Mouse (Mus musculus): ENCODE measurements around the gene Edc3. TPM values are rescaled to one million over a fixed set of nuclear protein-coding genes. Genes with fewer than 3 reads are reported as not detected.

Gene Edc3
- polyA plus RNA-seq, 2 experiments = 6.9 to 10.3 TPM

DNA sequence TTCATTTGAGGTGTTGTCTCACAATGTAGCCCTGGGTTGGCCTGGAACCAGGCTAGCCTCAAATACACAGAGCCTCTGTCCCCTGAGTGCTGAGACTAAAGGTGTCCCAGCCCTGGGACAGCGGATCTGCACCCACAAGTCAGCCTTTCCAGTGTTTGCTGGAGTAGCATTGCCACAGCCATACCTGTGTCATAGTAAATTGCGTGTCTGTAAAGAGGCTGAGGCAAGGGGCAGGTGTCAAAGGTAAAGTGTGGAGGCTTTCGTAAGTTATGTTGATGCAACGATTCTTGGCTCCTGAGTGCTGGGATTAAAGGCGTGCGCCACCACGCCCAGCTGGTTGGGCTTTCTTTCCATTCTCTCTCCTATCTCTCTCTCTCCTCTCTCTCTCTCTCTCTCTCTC is 43.7 kb upstream of the Edc3 start:
- no peak overlapping the region for H3K9ac ChIP-seq (replicated peaks)
- no peak for TF ChIP-seq CTCF (IDR thresholded peaks at IDR 0.05; ENCODE audit: low read depth)
- no peak for TF ChIP-seq EP300 (IDR thresholded peaks at IDR 0.05; ENCODE audit: low read depth)
- H3K9me3 ChIP-seq (ENCODE audit: control insufficient read depth, low read length) = no peaks in the 10 kb centered on the region
- DNase-seq (ENCODE audit: low read depth in 3 of 3, low spot score in 3 of 3) (no peak), ATAC-seq (ENCODE audit: insufficient read depth) (no peak)
- no peak overlapping the region for H3K4me3 ChIP-seq (ENCODE audit: insufficient read depth in 1 of 2, low read depth in 2 of 2, low read length in 2 of 2)
- H3K4me1 ChIP-seq (replicated peaks; ENCODE audit: control insufficient read depth in 2 of 2, insufficient read depth in 2 of 2, low read length in 1 of 2) = peaks cover 10 to 21% of the 10 kb centered on the region in 2 experiments
- no peak overlapping the region for H3K27ac ChIP-seq
- H3K27me3 ChIP-seq (ENCODE audit: control insufficient read depth, insufficient read depth, low read length) = no peaks in the 10 kb centered on the region
- no peaks in the 10 kb centered on the region for H3K36me3 ChIP-seq (replicated peaks; ENCODE audit: control insufficient read depth, insufficient read depth, low read depth)
- WGBS (ENCODE audit: insufficient replicate concordance) = 61% methylated on average over 7 of the region's 7 CpGs
- no peak overlapping the region for H3K4me2 ChIP-seq (ENCODE audit: low read depth)

DNA sequence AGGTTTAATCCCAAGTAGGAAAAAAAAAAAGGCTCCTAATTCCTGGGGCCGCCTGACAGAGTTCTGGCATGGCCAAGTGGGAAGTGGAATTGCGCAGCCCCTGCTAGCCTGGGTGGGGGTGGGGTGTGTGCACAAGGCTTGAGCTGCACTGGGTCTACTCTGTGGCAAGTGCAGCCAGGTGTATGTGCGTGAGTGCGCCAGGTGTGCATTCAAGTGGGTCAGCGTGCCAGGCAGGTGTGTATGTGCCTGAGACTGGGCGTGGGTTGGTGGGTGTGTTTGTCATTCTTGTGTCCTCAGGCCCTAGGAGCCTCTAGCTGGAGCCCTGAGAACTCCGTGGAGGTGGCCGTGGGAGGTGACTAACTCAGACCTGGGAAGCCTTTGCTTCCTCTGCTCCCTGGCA is 41.8 kb upstream of the Edc3 start:
- Histone ChIP-seq H3K9me3 (ENCODE audit: control insufficient read depth, low read length) (no peaks in the 10 kb centered on the region), H3K4me1 (replicated peaks; ENCODE audit: control insufficient read depth in 2 of 2, insufficient read depth in 2 of 2, low read length in 1 of 2) (peaks cover 0 to 10% of the 10 kb centered on the region in 2 experiments; a peak in 3 of 4 replicates), H3K4me2 (ENCODE audit: low read depth) (no peak overlapping the region), H3K4me3 (ENCODE audit: insufficient read depth in 1 of 2, low read depth in 2 of 2, low read length in 2 of 2) (no peak overlapping the region), H3K36me3 (replicated peaks; ENCODE audit: control insufficient read depth, insufficient read depth, low read depth) (no peaks in the 10 kb centered on the region), H3K27ac (no peak overlapping the region), H3K9ac (replicated peaks) (no peak overlapping the region), H3K27me3 (ENCODE audit: control insufficient read depth, insufficient read depth, low read length) (no peaks in the 10 kb centered on the region)
- no peak for ATAC-seq (ENCODE audit: insufficient read depth)
- TF ChIP-seq EP300 (IDR thresholded peaks at IDR 0.05; ENCODE audit: low read depth) (no peak), CTCF (IDR thresholded peaks at IDR 0.05; ENCODE audit: low read depth) (no peak)
- DNase-seq (ENCODE audit: low read depth in 3 of 3, low spot score in 3 of 3) = no peak
- WGBS (ENCODE audit: insufficient replicate concordance) = 67% methylated on average over 8 of the region's 8 CpGs

DNA sequence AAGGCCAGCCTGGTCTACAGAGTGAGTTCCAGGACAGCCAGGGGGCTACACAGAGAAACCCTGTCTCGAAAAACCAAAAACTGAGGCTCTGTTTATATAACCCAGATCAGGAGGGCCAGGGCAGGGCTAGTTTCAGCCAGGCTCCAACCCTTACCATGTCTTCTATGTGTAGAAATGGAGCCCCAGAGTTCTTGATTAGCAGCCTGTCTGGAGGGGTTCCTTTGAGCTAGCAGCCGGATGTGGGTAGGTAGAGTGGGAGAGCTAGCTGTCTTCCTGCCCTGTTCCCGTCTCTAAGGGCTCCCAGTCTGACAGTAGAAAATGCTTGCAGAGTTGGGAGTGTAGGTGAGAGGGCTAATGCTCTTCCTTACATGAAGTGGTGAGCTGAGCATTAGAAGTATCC is 41.2 kb upstream of the Edc3 start:
- DNase-seq (ENCODE audit: low read depth in 3 of 3, low spot score in 3 of 3) = no peak
- 44% methylated on average over 3 of the region's 3 CpGs for WGBS (ENCODE audit: insufficient replicate concordance)
- no peaks in the 10 kb centered on the region for H3K27me3 ChIP-seq (ENCODE audit: control insufficient read depth, insufficient read depth, low read length)
- H3K9me3 ChIP-seq (ENCODE audit: control insufficient read depth, low read length) = no peaks in the 10 kb centered on the region
- H3K27ac ChIP-seq = no peak overlapping the region
- H3K36me3 ChIP-seq (replicated peaks; ENCODE audit: control insufficient read depth, insufficient read depth, low read depth) = no peaks in the 10 kb centered on the region
- no peak overlapping the region for H3K4me2 ChIP-seq (ENCODE audit: low read depth)
- no peak overlapping the region for H3K9ac ChIP-seq (replicated peaks)
- H3K4me1 ChIP-seq (replicated peaks; ENCODE audit: control insufficient read depth in 2 of 2, insufficient read depth in 2 of 2, low read length in 1 of 2) = peaks cover 0 to 9% of the 10 kb centered on the region in 2 experiments; a peak in 1 of 4 replicates
- ATAC-seq (ENCODE audit: insufficient read depth) = no peak
- no peak for TF ChIP-seq EP300 (IDR thresholded peaks at IDR 0.05; ENCODE audit: low read depth)
- TF ChIP-seq CTCF (IDR thresholded peaks at IDR 0.05; ENCODE audit: low read depth) = no peak
- H3K4me3 ChIP-seq (ENCODE audit: insufficient read depth in 1 of 2, low read depth in 2 of 2, low read length in 2 of 2) = no peak overlapping the region

- Histone ChIP-seq H3K9me3 (ENCODE audit: control insufficient read depth, low read length) (no peaks in the 10 kb centered on the region), H3K4me1 (replicated peaks; ENCODE audit: control insufficient read depth in 2 of 2, insufficient read depth in 2 of 2, low read length in 1 of 2) (peaks cover 0 to 9% of the 10 kb centered on the region in 2 experiments; a peak in 1 of 4 replicates), H3K36me3 (replicated peaks; ENCODE audit: control insufficient read depth, insufficient read depth, low read depth) (no peaks in the 10 kb centered on the region), H3K4me2 (ENCODE audit: low read depth) (no peak overlapping the region), H3K4me3 (ENCODE audit: insufficient read depth in 1 of 2, low read depth in 2 of 2, low read length in 2 of 2) (no peak overlapping the region), H3K27ac (no peak overlapping the region), H3K9ac (replicated peaks) (no peak overlapping the region), H3K27me3 (ENCODE audit: control insufficient read depth, insufficient read depth, low read length) (no peaks in the 10 kb centered on the region)
- TF ChIP-seq EP300 (IDR thresholded peaks at IDR 0.05; ENCODE audit: low read depth) (no peak), CTCF (IDR thresholded peaks at IDR 0.05; ENCODE audit: low read depth) (no peak)
- WGBS (ENCODE audit: insufficient replicate concordance) = 54% methylated on average over 11 of the region's 11 CpGs
- ATAC-seq (ENCODE audit: insufficient read depth) = no peak
- DNase-seq (ENCODE audit: low read depth in 3 of 3, low spot score in 3 of 3) = no peak
Observed at GRCm38 (mm10) chr9:57667817-57668216, 40.5 kb upstream of the Edc3 start.

DNA sequence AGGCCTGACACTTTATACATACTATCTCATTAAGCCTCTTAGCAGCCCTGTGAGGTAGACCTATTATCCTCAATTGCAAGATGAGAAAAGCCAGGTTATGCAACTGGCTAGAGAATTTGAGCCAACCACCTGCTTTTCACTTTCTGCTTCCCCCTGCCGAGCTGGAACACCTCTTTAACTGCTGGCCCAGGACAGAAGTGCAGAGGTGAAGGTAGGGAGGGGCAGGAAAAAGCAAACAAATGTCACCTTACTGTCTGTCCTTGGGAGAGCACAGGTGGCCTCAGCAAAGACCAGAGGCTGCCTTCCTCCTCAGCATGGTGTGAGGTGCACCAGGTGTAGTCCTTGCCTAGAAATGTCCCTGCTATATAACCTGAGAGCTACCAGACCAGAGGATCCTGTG is 40.1 kb upstream of the Edc3 start:
- H3K4me2 ChIP-seq (ENCODE audit: low read depth) = no peak overlapping the region
- H3K4me3 ChIP-seq (ENCODE audit: insufficient read depth in 1 of 2, low read depth in 2 of 2, low read length in 2 of 2) = no peak overlapping the region
- H3K9ac ChIP-seq (replicated peaks) = no peak overlapping the region
- ATAC-seq (ENCODE audit: insufficient read depth) (no peak), DNase-seq (ENCODE audit: low read depth in 3 of 3, low spot score in 3 of 3) (no peak)
- peaks cover 0 to 9% of the 10 kb centered on the region in 2 experiments; a peak in 1 of 4 replicates for H3K4me1 ChIP-seq (replicated peaks; ENCODE audit: control insufficient read depth in 2 of 2, insufficient read depth in 2 of 2, low read length in 1 of 2)
- H3K27me3 ChIP-seq (ENCODE audit: control insufficient read depth, insufficient read depth, low read length) = no peaks in the 10 kb centered on the region
- no peaks in the 10 kb centered on the region for H3K36me3 ChIP-seq (replicated peaks; ENCODE audit: control insufficient read depth, insufficient read depth, low read depth)
- no peaks in the 10 kb centered on the region for H3K9me3 ChIP-seq (ENCODE audit: control insufficient read depth, low read length)
- TF ChIP-seq EP300 (IDR thresholded peaks at IDR 0.05; ENCODE audit: low read depth) = no peak
- TF ChIP-seq CTCF (IDR thresholded peaks at IDR 0.05; ENCODE audit: low read depth) = no peak
- H3K27ac ChIP-seq = no peak overlapping the region
- WGBS (ENCODE audit: insufficient replicate concordance) = 27% methylated on average over 1 of the region's 1 CpGs

All from liver, embryonic 14.5 days (tissue).